ENCODE assay signal across 9 mouse cellular contexts in genomic region chr13:13576469-13577205, GRCm38 (mm10). TPM values are rescaled to one million over a fixed set of nuclear protein-coding genes. Genes with fewer than 3 reads are reported as not detected.
DNase-seq lines count a peak whose midpoint lies in the region; ATAC-seq and TF ChIP-seq lines count a peak whose summit lies in the region.
"Had no signal": no experiment of that assay in that cellular context is flagged by ENCODE, and none has a peak within 500 bp of the region (broad histone marks: within the 10 kb centered on the region; RNA-seq: fewer than 3 reads in every experiment).

No protein-coding gene starts in this region.

- H3K4me1 ChIP-seq in lung, embryonic 14.5 days (ENCODE audit: insufficient read depth), result peaks cover 4% of the 10 kb centered on the region; the same call in 1 of the 2 replicates
- H3K4me1 ChIP-seq in hindbrain, embryonic 12.5 days, result 0 out of 2 replicates have a peak, but pooled peaks cover 3% of the 10 kb centered on the region

- no peak for DNase-seq in gastrocnemius, adult 2 months
- DNase-seq in gastrocnemius, postnatal 10 days, result no peak
- peak; percentile 50 for DNase-seq in lung, embryonic 14.5 days
- DNase-seq in lung, postnatal 36 days, result no peak
- peak; percentile 71 for DNase-seq in retina, embryonic 14.5 days (ENCODE audit: low spot score)
- DNase-seq in ovary, postnatal 36 days (ENCODE audit: low spot score), result no peak
- DNase-seq: lung, adult 18-20 months had no signal

- H3K36me3 ChIP-seq in lung, embryonic 14.5 days (ENCODE audit: insufficient read depth), result no peaks in the 10 kb centered on the region
- no peaks in the 10 kb centered on the region for H3K36me3 ChIP-seq in hindbrain, embryonic 12.5 days

- H3K27ac ChIP-seq in gastrocnemius, adult 2 months, result peak overlapping the region; percentile 40
- no peak overlapping the region for H3K27ac ChIP-seq in lung, embryonic 14.5 days (ENCODE audit: low read depth)
- H3K27ac ChIP-seq in hindbrain, embryonic 12.5 days, result no peak overlapping the region

- 51% methylated on average over 8 of the region's 8 CpGs for WGBS in lung, embryonic 14.5 days
- WGBS in hindbrain, embryonic 12.5 days, result 40% methylated on average over 8 of the region's 8 CpGs

- TF ChIP-seq CTCF in gastrocnemius, adult 2 months (IDR thresholded peaks at IDR 0.05), result no peak
- TF ChIP-seq CTCF in lung, embryonic 14.5 days (IDR thresholded peaks at IDR 0.05; ENCODE audit: low read depth), result no peak

- H3K9ac ChIP-seq in lung, embryonic 14.5 days, result no peak overlapping the region
- no peak overlapping the region for H3K9ac ChIP-seq in hindbrain, embryonic 12.5 days

- intact Hi-C loops in gastrocnemius, adult 2 months (cut with DNase I), result no loop called here

- peak overlapping the region; percentile 19; the same call in 1 of the 2 replicates for H3K4me3 ChIP-seq in gastrocnemius, adult 2 months
- H3K4me3 ChIP-seq in lung, embryonic 14.5 days (ENCODE audit: low read depth, low read length), result no peak overlapping the region
- H3K4me3 ChIP-seq in hindbrain, embryonic 12.5 days, result no peak overlapping the region

- H3K27me3 ChIP-seq in lung, embryonic 14.5 days (ENCODE audit: insufficient read depth, low read length), result no peaks in the 10 kb centered on the region
- H3K27me3 ChIP-seq in hindbrain, embryonic 12.5 days, result no peaks in the 10 kb centered on the region

- no peaks in the 10 kb centered on the region for H3K9me3 ChIP-seq in lung, embryonic 14.5 days (ENCODE audit: low read depth, low read length)
- H3K9me3 ChIP-seq in hindbrain, embryonic 12.5 days (replicated peaks), result no peaks in the 10 kb centered on the region

- peak; percentile 67 for ATAC-seq in lung, embryonic 14.5 days (ENCODE audit: insufficient read depth)
- ATAC-seq in hindbrain, embryonic 12.5 days (ENCODE audit: low FRiP score), result peak; percentile 29; the same call in 1 of the 2 replicates
- ATAC-seq in megakaryocyte-erythroid progenitor cell, adult 5-6 weeks (replicated peaks; ENCODE audit: low FRiP score, low TSS enrichment, poor library complexity, severe bottlenecking), result no peak

- no peak overlapping the region for H3K4me2 ChIP-seq in lung, embryonic 14.5 days
- H3K4me2 ChIP-seq in hindbrain, embryonic 12.5 days (replicated peaks), result no peak overlapping the region

RNA-seq across cellular contexts. Expression of gene Lyst, which starts 13.6 kb away (rescaled TPM):
- total RNA-seq in gastrocnemius, adult 2 months (2021), result 1 to 10 TPM; 3.9 to 6.1 TPM
- total RNA-seq in gastrocnemius, postnatal 10 days (2021), result 1 to 10 TPM; 6.5 to 9.5 TPM
- polyA plus RNA-seq in lung, embryonic 14.5 days (2014; fragmentation: Nextera tagmentation; extraction: Ambion mirVana), result 5.1 and 8.2 TPM in 2 replicates
- polyA plus RNA-seq in hindbrain, embryonic 12.5 days (2016; fragmentation: Nextera tagmentation; extraction: Ambion mirVana), result 3.2 and 3.7 TPM in 2 replicates
- total RNA-seq in megakaryocyte-erythroid progenitor cell, adult 5-6 weeks (2014; fragmentation: Nextera tagmentation), result 19.3 and 24.9 TPM in 2 replicates
- total RNA-seq in megakaryocyte-erythroid progenitor cell, adult 5-6 weeks (2017), result 10.1 TPM in 2 replicates

Comparison
In these comparisons a context has a peak if more than half of its experiments do, and no peak if none do; other contexts are left out.
1. DNase-seq: peak in lung, embryonic 14.5 days (single experiment) and retina, embryonic 14.5 days (single experiment); none in gastrocnemius, adult 2 months (single experiment), gastrocnemius, postnatal 10 days (single experiment), lung, postnatal 36 days (single experiment) and ovary, postnatal 36 days (single experiment).